Mouse (Mus musculus) MEL (cell line): ENCODE results near the gene Slc22a23. TPM values are rescaled to one million over a fixed set of nuclear protein-coding genes. Genes with fewer than 3 reads are reported as not detected.

ENCODE experiments used
- DNase-seq: peaks from one replicate; pipeline ENCODE4 v3.0.0; 2011; ENCODE audit warnings: low read depth, low spot score
- H3K27ac ChIP-seq: 2 replicates; pipeline ENCODE4 v1.5.1; 2012; ENCODE audit warnings: low read depth, mild to moderate bottlenecking, control low read depth, low read length, moderate library complexity; ENCODE audit not compliant: control insufficient read depth
- H3K27me3 ChIP-seq, 2 experiments: fragments of 150-350 bp in 1 of 2; sonication (generic) in 1 of 2; 2 replicates each; pipeline ENCODE4 v1.6.1; 2012; ENCODE audit warnings: low read length in 2 of 2, mild to moderate bottlenecking in 2 of 2, improper control_type of control experiment in 1 of 2, moderate library complexity in 1 of 2; ENCODE audit not compliant: insufficient read depth in 2 of 2, control insufficient read depth in 1 of 2
- H3K36me3 ChIP-seq, 2 experiments: 2 replicates each; pipeline ENCODE4 v1.6.1; 2012 to 2014; ENCODE audit warnings: low read length in 2 of 2, improper control_type of control experiment in 1 of 2, inconsistent platforms in 1 of 2, mild to moderate bottlenecking in 1 of 2; ENCODE audit not compliant: insufficient read depth in 2 of 2, control insufficient read depth in 1 of 2
- H3K4me1 ChIP-seq, 2 experiments: fragments of 150-350 bp in 1 of 2; sonication (generic) in 1 of 2; 2 replicates each; pipeline ENCODE4 v1.6.1; 2012; ENCODE audit warnings: low read length in 2 of 2, improper control_type of control experiment in 1 of 2, mild to moderate bottlenecking in 1 of 2; ENCODE audit not compliant: insufficient read depth in 2 of 2, control insufficient read depth in 1 of 2
- H3K4me3 ChIP-seq, 2 experiments: fragments of 150-350 bp in 1 of 2; sonication (generic) in 1 of 2; 2 replicates each; pipeline ENCODE4 v1.5.1; 2012; ENCODE audit warnings: low read depth in 2 of 2, low read length in 2 of 2, mild to moderate bottlenecking in 2 of 2, moderate library complexity in 2 of 2, control low read depth in 1 of 2, improper control_type of control experiment in 1 of 2; ENCODE audit not compliant: control insufficient read depth in 1 of 2, insufficient read depth in 1 of 2
- H3K79me2 ChIP-seq: 2 replicates; pipeline ENCODE4 v1.6.1; 2012; ENCODE audit warnings: mild to moderate bottlenecking, low read length, moderate library complexity; ENCODE audit not compliant: control insufficient read depth, poor library complexity, insufficient read depth
- H3K9ac ChIP-seq: 2 replicates; pipeline ENCODE4 v1.6.1; 2012; ENCODE audit warnings: low read depth, mild to moderate bottlenecking, control low read depth, low read length, moderate library complexity; ENCODE audit not compliant: control insufficient read depth, poor library complexity, severe bottlenecking
- H3K9me3 ChIP-seq: fragments of 150-350 bp; sonication (generic); replicated peaks from 2 replicates; pipeline ENCODE4 v1.6.1; 2012; ENCODE audit warnings: mild to moderate bottlenecking, low read length, improper control_type of control experiment, moderate library complexity; ENCODE audit not compliant: insufficient read depth
- CHD1 ChIP-seq: IDR thresholded peaks from 2 replicates; pipeline ENCODE4 v1.6.1; 2012; ENCODE audit warnings: low read depth, mild to moderate bottlenecking, inconsistent platforms, low read length, improper control_type of control experiment
- CHD2 ChIP-seq: IDR thresholded peaks from 2 replicates; pipeline ENCODE4 v1.6.1; 2011; ENCODE audit warnings: low read length, improper control_type of control experiment
- CTCF ChIP-seq, 3 experiments: IDR thresholded peaks in 2 of 3; conservative IDR thresholded peaks in 1 of 3; 2 replicates each; pipeline ENCODE4 v1.5.1; 2011 to 2012; ENCODE audit warnings: low read length in 3 of 3, low read depth in 2 of 3, mild to moderate bottlenecking in 2 of 3, improper control_type of control experiment in 1 of 3, inconsistent platforms in 1 of 3, mixed read lengths in 1 of 3, moderate library complexity in 1 of 3; ENCODE audit not compliant: control insufficient read depth in 1 of 3, insufficient read depth in 1 of 3, poor library complexity in 1 of 3, severe bottlenecking in 1 of 3
- E2F4 ChIP-seq: IDR thresholded peaks from 2 replicates; pipeline ENCODE4 v1.6.1; 2011; ENCODE audit warnings: low read depth, low read length, improper control_type of control experiment, borderline replicate concordance
- ELF1 ChIP-seq: IDR thresholded peaks from 2 replicates; pipeline ENCODE4 v1.6.1; 2014; ENCODE audit warnings: low read depth, mild to moderate bottlenecking, inconsistent platforms, low read length, improper control_type of control experiment, moderate library complexity
- EP300 ChIP-seq, 2 experiments: IDR thresholded peaks; 2 replicates each; pipeline ENCODE4 v1.6.1; 2011; ENCODE audit warnings: improper control_type of control experiment in 2 of 2, low read length in 2 of 2, low read depth in 1 of 2, mild to moderate bottlenecking in 1 of 2
- ETS1 ChIP-seq: IDR thresholded peaks from 2 replicates; pipeline ENCODE4 v1.6.1; 2012; ENCODE audit warnings: low read depth, mild to moderate bottlenecking, inconsistent platforms, low read length, improper control_type of control experiment, moderate library complexity
- GABPA ChIP-seq: IDR thresholded peaks from 2 replicates; pipeline ENCODE4 v1.6.1; 2012; ENCODE audit warnings: low read depth, mild to moderate bottlenecking, inconsistent platforms, low read length, improper control_type of control experiment, moderate library complexity
- GATA1 ChIP-seq: IDR thresholded peaks from 2 replicates; pipeline ENCODE4 v1.6.1; 2011; ENCODE audit warnings: low read depth, low read length, improper control_type of control experiment
- JUND ChIP-seq: IDR thresholded peaks from 2 replicates; pipeline ENCODE4 v1.6.1; 2011; ENCODE audit warnings: low read depth, mild to moderate bottlenecking, improper control_type of control experiment, low read length
- KAT2A ChIP-seq: conservative IDR thresholded peaks from 2 replicates; pipeline ENCODE4 v1.6.1; 2012; ENCODE audit warnings: low read depth, low read length, improper control_type of control experiment, inconsistent platforms
- MAFK ChIP-seq: IDR thresholded peaks from 2 replicates; pipeline ENCODE4 v1.6.1; 2011; ENCODE audit warnings: low read depth, mild to moderate bottlenecking, low read length, improper control_type of control experiment, borderline replicate concordance
- MAX ChIP-seq: IDR thresholded peaks from 2 replicates; pipeline ENCODE4 v1.6.1; 2011; ENCODE audit warnings: low read length, improper control_type of control experiment
- MEF2A ChIP-seq: IDR thresholded peaks from 2 replicates; pipeline ENCODE4 v1.6.1; 2014; ENCODE audit warnings: low read depth, mild to moderate bottlenecking, inconsistent platforms, low read length, improper control_type of control experiment; ENCODE audit not compliant: poor library complexity, insufficient replicate concordance, severe bottlenecking; ENCODE audit errors: extremely low read depth
- MXI1 ChIP-seq: IDR thresholded peaks from 2 replicates; pipeline ENCODE4 v1.6.1; 2011; ENCODE audit warnings: mild to moderate bottlenecking, low read depth, low read length, improper control_type of control experiment
- MYB ChIP-seq: IDR thresholded peaks from 2 replicates; pipeline ENCODE4 v1.6.1; 2011; ENCODE audit warnings: mild to moderate bottlenecking, low read depth, low read length, improper control_type of control experiment
- MYC ChIP-seq: IDR thresholded peaks from 2 replicates; pipeline ENCODE4 v1.6.1; 2011; ENCODE audit warnings: low read depth, mild to moderate bottlenecking, low read length, improper control_type of control experiment, moderate library complexity
- NELFE ChIP-seq: IDR thresholded peaks from 2 replicates; pipeline ENCODE4 v1.6.1; 2011; ENCODE audit warnings: low read depth, low read length, improper control_type of control experiment
- NRF1 ChIP-seq: IDR thresholded peaks from 2 replicates; pipeline ENCODE4 v1.6.1; 2014; ENCODE audit warnings: low read depth, mild to moderate bottlenecking, inconsistent platforms, low read length, improper control_type of control experiment, moderate library complexity; ENCODE audit not compliant: poor library complexity, insufficient read depth, severe bottlenecking
- POLR2A ChIP-seq, 2 experiments: IDR thresholded peaks; 2 replicates each; pipeline ENCODE4 v1.6.1; 2011 to 2012; ENCODE audit warnings: low read length in 2 of 2, mild to moderate bottlenecking in 2 of 2, control low read depth in 1 of 2, improper control_type of control experiment in 1 of 2, low read depth in 1 of 2, moderate library complexity in 1 of 2; ENCODE audit not compliant: control insufficient read depth in 1 of 2, insufficient read depth in 1 of 2, poor library complexity in 1 of 2
- POLR2AphosphoS2 ChIP-seq: IDR thresholded peaks from 2 replicates; pipeline ENCODE4 v1.6.1; 2011; ENCODE audit warnings: low read length, improper control_type of control experiment
- POLR2AphosphoS5 ChIP-seq: IDR thresholded peaks from 2 replicates; pipeline ENCODE4 v1.6.1; 2012; ENCODE audit warnings: low read depth, borderline replicate concordance, mild to moderate bottlenecking, inconsistent platforms, low read length, moderate library complexity, mixed read lengths
- RAD21 ChIP-seq: IDR thresholded peaks from 2 replicates; pipeline ENCODE4 v1.6.1; 2011; ENCODE audit warnings: mild to moderate bottlenecking, low read depth, low read length, improper control_type of control experiment
- RCOR1 ChIP-seq: IDR thresholded peaks from 2 replicates; pipeline ENCODE4 v1.6.1; 2012; ENCODE audit warnings: low read depth, mild to moderate bottlenecking, inconsistent platforms, low read length, improper control_type of control experiment
- SIN3A ChIP-seq: IDR thresholded peaks from 2 replicates; pipeline ENCODE4 v1.6.1; 2012; ENCODE audit warnings: low read length, improper control_type of control experiment, inconsistent platforms
- SMC3 ChIP-seq: IDR thresholded peaks from 2 replicates; pipeline ENCODE4 v1.6.1; 2011; ENCODE audit warnings: low read depth, low read length, improper control_type of control experiment
- TAL1 ChIP-seq: IDR thresholded peaks from 2 replicates; pipeline ENCODE4 v1.6.1; 2012; ENCODE audit warnings: mild to moderate bottlenecking, inconsistent platforms, low read length, moderate library complexity, mixed read lengths
- TCF12 ChIP-seq: IDR thresholded peaks from 2 replicates; pipeline ENCODE4 v1.6.1; 2014; ENCODE audit warnings: low read depth, mild to moderate bottlenecking, inconsistent platforms, low read length, improper control_type of control experiment, moderate library complexity
- USF1 ChIP-seq: IDR thresholded peaks from 2 replicates; pipeline ENCODE4 v1.6.1; 2014; ENCODE audit warnings: low read depth, mild to moderate bottlenecking, inconsistent platforms, low read length, improper control_type of control experiment, moderate library complexity
- USF2 ChIP-seq, 2 experiments: IDR thresholded peaks; 2 replicates each; pipeline ENCODE4 v1.6.1; 2011 to 2012; ENCODE audit warnings: improper control_type of control experiment in 2 of 2, low read length in 2 of 2, borderline replicate concordance in 1 of 2, inconsistent platforms in 1 of 2, low read depth in 1 of 2, mild to moderate bottlenecking in 1 of 2; ENCODE audit not compliant: insufficient read depth in 1 of 2
- ZC3H11A ChIP-seq: IDR thresholded peaks from 2 replicates; pipeline ENCODE4 v1.6.1; 2012; ENCODE audit warnings: low read depth, mild to moderate bottlenecking, inconsistent platforms, low read length, improper control_type of control experiment
- ZKSCAN1 ChIP-seq: IDR thresholded peaks from 2 replicates; pipeline ENCODE4 v1.6.1; 2012; ENCODE audit warnings: low read depth, mild to moderate bottlenecking, inconsistent platforms, low read length, improper control_type of control experiment, moderate library complexity
- ZMIZ1 ChIP-seq: IDR thresholded peaks from 2 replicates; pipeline ENCODE4 v1.6.1; 2012; ENCODE audit warnings: low read depth, mild to moderate bottlenecking, inconsistent platforms, low read length, improper control_type of control experiment, moderate library complexity
- ZNF384 ChIP-seq: IDR thresholded peaks from 2 replicates; pipeline ENCODE4 v1.6.1; 2012; ENCODE audit warnings: low read depth, mild to moderate bottlenecking, inconsistent platforms, low read length, improper control_type of control experiment
- polyA plus RNA-seq, 2 experiments: library from polyadenylated mRNA; stranded (reverse) in 1 of 2; unstranded in 1 of 2; fragments of >175 nt in 1 of 2; fragments of >200 nt in 1 of 2; gene quantifications; 2 replicates each; pipeline versions ENCODE4 v1.2.1 to v1.2.4; 2012; ENCODE audit warnings: low replicate concordance in 2 of 2, low read depth in 1 of 2; ENCODE audit not compliant: insufficient read length in 2 of 2, insufficient read depth in 1 of 2, missing spikeins in 1 of 2
- total RNA-seq: library from RNA; depleted of rRNA; stranded (reverse); fragments of 300-350 nt; gene quantifications from 2 replicates; pipeline ENCODE4 v1.2.3, GENCODE M21; 2012; rRNA removed

Gene Slc22a23
- 20.0 and 22.2 TPM in 2 replicates for total RNA-seq
- polyA plus RNA-seq = 10 to 100 TPM in 1 of 2 experiments, not detected in 1; 24.3 TPM

DNA sequence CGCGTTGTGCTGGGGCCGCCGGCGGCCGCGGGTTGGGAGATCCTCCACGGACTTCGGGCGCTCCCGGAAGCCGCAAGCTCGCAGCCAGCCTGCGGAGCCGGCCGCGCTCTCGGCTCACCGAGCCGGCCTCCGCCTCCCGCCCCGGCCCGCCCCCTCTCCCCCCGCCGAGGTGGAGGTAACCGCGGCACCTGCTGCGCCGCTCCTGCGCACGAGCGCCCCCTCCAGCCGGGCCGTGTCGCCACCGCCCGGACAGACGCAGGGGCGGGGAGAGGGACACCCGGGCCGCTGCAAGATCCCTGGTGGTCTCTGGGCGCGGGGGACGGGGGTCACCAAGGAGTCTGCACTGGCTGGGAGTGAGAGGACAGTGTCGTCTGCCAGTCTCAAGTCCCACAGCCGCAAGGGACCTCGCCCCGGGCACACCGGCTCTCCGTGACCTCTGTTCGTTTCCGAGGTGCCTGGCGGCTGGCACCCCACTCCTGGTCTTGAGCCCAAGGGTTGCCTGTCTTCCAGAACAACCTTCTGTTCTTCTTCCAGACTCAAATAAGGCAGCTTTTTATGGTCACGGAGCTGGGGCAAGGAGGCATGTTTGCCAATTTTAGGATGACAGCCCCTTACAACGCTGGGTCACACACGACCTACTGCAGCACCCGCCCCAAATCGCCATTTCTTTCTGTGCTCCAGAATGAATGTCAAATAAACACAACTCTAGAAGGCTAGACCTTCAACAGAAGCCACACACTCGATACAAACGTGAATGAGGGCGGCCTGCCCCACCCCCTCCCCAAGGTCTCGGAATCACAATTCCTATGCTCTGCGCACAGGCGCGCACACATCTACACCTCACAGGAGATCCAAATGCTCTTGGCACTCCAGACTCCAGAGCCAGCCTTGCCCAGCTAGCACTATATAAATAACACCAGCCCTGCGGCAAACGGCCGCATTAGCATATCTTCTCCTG, at the start of gene Slc22a23:
Gene Slc22a23, minus strand, starts transcription at position 55 of the 958 bp plus-strand sequence.
- Histone ChIP-seq H3K27ac (peak within 1 kb of the TSS; percentile 96), H3K9me3 (no peaks in the 10 kb centered on the region), H3K9ac (peak within 1 kb of the TSS; percentile 91), H3K4me1 (peaks cover 15 to 23% of the 10 kb centered on the region in 2 experiments), H3K36me3 (peaks cover 4 to 22% of the 10 kb centered on the region in 2 experiments; a peak in 3 of 4 replicates), H3K4me3 (peak within 1 kb of the TSS; percentile 82 to 97), H3K79me2 (peaks cover 45% of the 10 kb centered on the region), H3K27me3 (no peaks in the 10 kb centered on the region)
- peak; percentile 83 for DNase-seq
- TF ChIP-seq ZKSCAN1 (no peak), ZNF384 (no peak), USF2 (IDR thresholded peaks at IDR 0.05; ENCODE audit: borderline replicate concordance in 1 of 2, insufficient read depth in 1 of 2, low read depth in 1 of 2, low read length in 2 of 2) (no peak), POLR2AphosphoS5 (no peak), CTCF (IDR thresholded peaks at IDR 0.05 in 2 of 3, conservative IDR thresholded peaks at IDR 0.05 in 1 of 3; ENCODE audit: control insufficient read depth in 1 of 3, insufficient read depth in 1 of 3, low read depth in 2 of 3, low read length in 3 of 3, poor library complexity in 1 of 3, severe bottlenecking in 1 of 3) (peak in 2 of 3 experiments; percentile 63 to 89; a peak in 4 of 6 replicates), TCF12 (0 out of 2 replicates have a peak, but pooled peaks have one; percentile 13), USF1 (no peak), MAFK (no peak), SIN3A (peak; percentile 35), RCOR1 (no peak), MEF2A (no peak), CHD2 (no peak), ZC3H11A (no peak; the same call in 1 of the 2 replicates), GABPA (no peak), ELF1 (no peak), MYB (no peak), CHD1 (peak; percentile 44; the same call in 1 of the 2 replicates), POLR2A (IDR thresholded peaks at IDR 0.05; ENCODE audit: control insufficient read depth in 1 of 2, insufficient read depth in 1 of 2, low read depth in 1 of 2, low read length in 2 of 2, poor library complexity in 1 of 2) (peak; percentile 58 to 69), JUND (no peak), RAD21 (peak; percentile 16), MYC (no peak), KAT2A (no peak), ETS1 (peak; percentile 34; the same call in 1 of the 2 replicates), MAX (0 out of 2 replicates have a peak, but pooled peaks have one; percentile 30), SMC3 (peak; percentile 27), TAL1 (no peak), E2F4 (no peak), EP300 (IDR thresholded peaks at IDR 0.05; ENCODE audit: low read depth in 1 of 2, low read length in 2 of 2) (0 out of 4 replicates have a peak, but pooled peaks of 1 of the 2 experiments have one; percentile 9), MXI1 (peak; percentile 65), ZMIZ1 (no peak), POLR2AphosphoS2 (no peak), NRF1 (peak; percentile 51; the same call in 1 of the 2 replicates), NELFE (no peak; the same call in 1 of the 2 replicates), GATA1 (no peak)
